Mouse (Mus musculus) ES-E14 (cell line): ENCODE results near the gene Klhl33.

Source experiments
- CHD2 ChIP-seq: IDR thresholded peaks from 2 replicates; pipeline ENCODE4 v1.6.1; 2014; ENCODE audit warnings: mild to moderate bottlenecking, low read depth, low read length, inconsistent platforms
- HCFC1 ChIP-seq: IDR thresholded peaks from 2 replicates; pipeline ENCODE4 v1.6.1; 2012; ENCODE audit warnings: low read length, inconsistent platforms, borderline replicate concordance; ENCODE audit not compliant: insufficient read depth
- MAFK ChIP-seq: IDR thresholded peaks from 2 replicates; pipeline ENCODE4 v1.6.1; 2014; ENCODE audit warnings: mild to moderate bottlenecking, low read depth, low read length, inconsistent platforms; ENCODE audit not compliant: insufficient read depth
- ZNF384 ChIP-seq: IDR thresholded peaks from 2 replicates; pipeline ENCODE4 v1.6.1; 2012; ENCODE audit warnings: low read depth, low read length, inconsistent platforms

DNA sequence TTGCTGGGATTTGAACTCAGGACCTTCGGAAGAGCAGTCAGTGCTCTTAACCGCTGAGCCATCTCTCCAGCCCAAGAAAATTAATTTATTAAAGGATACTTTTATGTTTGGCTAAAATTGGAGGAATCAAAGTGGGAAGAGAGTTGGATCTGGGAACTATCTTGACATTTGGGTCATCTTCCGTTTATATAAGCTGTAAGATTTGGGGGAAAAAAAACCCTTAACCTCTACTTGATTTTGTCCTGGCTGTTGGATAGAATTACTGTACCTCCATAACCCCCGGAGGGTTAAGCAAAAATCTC, 7.5 kb upstream of the Klhl33 start:
- no peak for TF ChIP-seq MAFK
- no peak for TF ChIP-seq ZNF384
- no peak for TF ChIP-seq HCFC1
- TF ChIP-seq CHD2, result no peak
